Mouse (Mus musculus) urinary bladder, adult 18-20 months (tissue): ENCODE measurements at regions not wholly inside any gene's neighbourhood (a gene's known extent, or its start where the extent isn't known, plus 50 kb on each side); places are given as distances from the start of the nearest gene placed in this dataset.

ENCODE experiments used
- DNase-seq, 2 experiments: peaks; one replicate each; pipeline ENCODE4 v3.0.0; 2022; ENCODE audit warnings: low spot score in 2 of 2, mixed read lengths in 2 of 2

DNA sequence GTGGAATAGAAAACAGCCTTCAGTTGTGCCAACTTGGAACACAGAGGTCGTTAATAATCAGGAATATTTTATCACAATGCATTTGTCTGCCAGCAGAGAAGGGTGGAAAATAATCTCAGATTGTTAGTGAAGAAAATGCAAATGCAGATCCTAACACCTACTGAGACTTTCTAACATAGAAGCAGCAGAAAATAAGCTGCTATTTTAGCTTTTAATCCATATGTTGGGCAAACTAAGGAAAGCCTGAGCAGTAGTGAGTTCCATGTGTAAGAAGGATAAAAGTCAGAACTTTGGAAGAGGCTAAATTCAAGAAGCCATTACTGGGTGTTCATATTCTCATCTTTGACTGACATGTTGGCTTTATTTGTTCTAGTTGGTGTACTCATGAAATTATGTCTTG is 119.8 kb upstream of the Sphkap start:
- no peak for DNase-seq

DNA sequence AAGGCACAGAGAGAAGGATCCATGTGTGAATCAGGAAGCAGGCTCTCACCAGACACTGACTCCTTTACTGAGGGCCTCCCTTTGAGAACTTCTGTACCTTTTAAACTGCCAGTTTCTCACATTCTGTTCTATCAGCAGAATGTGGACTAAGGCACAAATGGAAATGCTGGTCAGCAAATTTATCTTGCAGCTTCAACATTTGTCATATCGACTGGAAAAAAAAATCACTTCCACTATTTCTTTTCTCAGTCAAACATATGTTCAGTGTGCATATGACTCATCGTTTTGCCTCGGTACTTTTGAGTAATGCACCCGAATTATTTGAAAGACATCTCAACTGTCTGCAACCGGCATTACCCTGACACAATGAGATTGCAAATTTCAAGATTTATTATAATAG is 101.4 kb upstream of the Sphkap start:
- no peak for DNase-seq

DNA sequence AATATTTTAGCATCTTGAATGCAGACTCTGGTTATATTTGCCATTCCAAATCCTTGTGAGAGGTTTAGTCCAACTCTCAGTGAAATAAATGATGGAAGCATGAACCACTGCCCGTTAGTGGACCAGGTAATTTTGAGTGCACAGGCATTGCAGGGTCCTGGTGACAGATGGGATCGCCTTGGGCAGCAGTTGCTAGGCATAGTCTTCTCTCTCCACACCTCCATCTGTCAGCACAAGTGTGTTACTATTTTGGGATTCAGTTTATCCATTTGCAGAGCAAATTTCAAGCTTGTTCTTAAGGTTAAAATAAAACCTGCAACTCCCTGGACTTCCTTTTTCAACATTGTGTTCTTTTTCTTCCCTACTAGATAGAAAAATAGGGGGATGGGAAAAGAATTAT is 97.4 kb upstream of the Sphkap start:
- DNase-seq: no peak

DNA sequence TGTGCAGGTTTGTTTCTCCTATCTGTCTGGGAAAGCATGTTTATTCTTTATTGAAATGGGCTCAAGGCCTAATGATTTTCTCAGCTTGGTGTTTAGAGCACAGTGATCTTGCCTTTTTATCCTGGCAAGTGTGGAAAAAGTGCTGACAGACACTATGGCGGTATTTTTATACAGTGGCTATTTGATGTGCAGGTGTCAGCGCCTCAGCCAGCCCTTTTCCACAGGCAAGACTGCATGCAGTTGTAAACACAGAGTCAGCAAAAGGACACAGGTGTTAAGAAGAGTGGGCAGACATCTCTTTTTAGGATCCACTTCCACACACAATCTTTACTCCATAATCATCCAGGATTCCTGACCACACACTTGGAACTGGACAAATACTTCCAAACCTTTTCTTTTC is 88.9 kb upstream of the Sphkap start:
- DNase-seq: no peak

DNA sequence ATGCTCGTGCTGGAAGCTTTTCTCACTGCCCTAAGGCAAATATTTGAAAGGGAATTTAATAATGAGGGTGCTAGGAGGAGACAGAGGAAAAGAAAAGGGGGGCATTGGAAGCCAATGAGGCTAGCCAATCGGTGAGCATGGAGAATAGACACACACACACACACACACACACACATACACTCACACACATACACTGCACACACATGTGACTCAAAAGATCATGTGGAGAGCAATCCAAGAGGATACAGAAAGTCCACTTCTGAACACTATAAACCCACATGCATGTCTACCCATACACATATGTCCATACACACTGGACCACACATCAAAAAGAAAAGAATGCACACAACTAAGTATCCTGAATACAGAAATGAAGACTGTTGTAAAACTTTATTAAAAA is 88.4 kb upstream of the Sphkap start:
- no peak for DNase-seq

DNA sequence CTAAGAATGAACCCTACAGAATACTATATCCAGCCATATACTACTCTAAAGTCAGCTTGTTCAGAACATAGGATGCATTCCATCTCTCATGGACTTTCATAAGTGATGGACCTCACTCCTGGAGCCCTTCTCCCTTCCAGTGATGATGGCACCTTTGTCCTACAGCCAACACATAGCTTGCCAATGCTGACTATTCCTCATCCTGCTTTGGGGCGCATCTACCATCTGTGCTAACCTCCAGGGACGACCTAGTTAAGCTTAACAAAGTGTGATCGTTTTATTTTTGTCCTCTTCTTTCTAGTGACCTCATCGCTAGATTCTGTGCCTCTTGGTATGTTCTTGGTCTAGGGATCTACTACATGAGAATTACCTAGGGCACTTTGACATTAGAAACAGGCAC is 87.0 kb upstream of the Sphkap start:
- no peak for DNase-seq

DNA sequence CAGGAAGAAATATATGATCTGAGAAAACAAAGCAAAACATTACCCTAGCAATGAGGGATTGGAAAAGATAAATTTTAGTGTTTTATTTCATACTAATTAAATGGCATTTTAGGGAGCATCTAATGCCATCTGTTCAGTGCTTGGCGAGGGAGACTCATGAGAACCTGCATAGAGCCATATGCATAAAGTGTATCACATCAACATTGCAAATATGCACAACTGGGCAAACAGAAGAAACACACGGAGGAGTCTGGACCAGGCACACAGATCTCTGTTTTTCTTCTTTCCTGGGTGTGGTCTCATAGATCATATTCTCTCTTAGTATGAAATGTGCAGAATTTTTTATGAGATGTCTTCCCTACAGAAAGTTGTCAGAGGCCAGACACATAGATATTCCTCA is 71.1 kb upstream of the Sphkap start:
- DNase-seq: no peak
